Mouse (Mus musculus): Measurements from ENCODE around the gene Tcerg1l.

Gene Tcerg1l

DNA sequence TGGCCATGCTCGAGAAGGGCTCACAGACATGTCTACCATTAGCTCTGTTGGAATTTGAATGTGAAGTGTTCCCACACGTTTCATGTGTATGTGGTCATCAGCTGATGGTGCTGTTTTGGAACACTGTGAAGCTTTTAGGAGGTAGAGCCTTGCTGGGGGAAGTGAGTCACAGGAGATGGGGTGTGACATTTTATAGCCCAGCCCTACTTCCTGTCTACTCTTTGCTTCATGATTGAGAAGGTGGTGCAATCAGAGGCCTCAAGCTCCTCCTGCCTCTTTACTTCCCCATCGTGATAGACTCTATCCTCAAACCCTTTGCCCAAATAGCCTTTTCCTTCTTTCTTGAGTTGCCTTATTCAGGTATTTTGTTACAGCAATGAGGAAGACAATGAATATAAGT lies 173.3 kb downstream of the Tcerg1l start:
- in situ Hi-C loops (cut with MboI, MseI) = no loop called here

DNA sequence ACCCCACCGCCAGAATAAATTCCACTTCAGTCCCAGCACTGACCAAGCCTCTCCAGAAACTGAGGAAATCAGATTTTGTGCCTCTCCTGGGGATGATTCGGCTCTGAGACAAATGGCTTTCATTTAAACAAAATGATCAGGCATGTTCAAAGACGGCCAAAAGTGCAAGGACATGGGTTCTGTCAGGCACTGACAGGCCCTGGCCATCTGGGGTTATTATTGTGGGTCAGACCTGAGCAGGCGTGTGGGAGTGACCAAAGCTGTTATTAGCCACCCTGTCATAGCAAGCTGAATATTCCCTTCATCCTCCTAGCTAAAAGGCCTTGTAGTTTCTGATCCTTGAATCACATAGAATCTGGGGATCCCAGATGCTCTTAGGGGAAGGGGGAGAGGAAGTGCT lies 174.6 kb downstream of the Tcerg1l start:
- in situ Hi-C loops (cut with MboI, MseI) = no loop called here

DNA sequence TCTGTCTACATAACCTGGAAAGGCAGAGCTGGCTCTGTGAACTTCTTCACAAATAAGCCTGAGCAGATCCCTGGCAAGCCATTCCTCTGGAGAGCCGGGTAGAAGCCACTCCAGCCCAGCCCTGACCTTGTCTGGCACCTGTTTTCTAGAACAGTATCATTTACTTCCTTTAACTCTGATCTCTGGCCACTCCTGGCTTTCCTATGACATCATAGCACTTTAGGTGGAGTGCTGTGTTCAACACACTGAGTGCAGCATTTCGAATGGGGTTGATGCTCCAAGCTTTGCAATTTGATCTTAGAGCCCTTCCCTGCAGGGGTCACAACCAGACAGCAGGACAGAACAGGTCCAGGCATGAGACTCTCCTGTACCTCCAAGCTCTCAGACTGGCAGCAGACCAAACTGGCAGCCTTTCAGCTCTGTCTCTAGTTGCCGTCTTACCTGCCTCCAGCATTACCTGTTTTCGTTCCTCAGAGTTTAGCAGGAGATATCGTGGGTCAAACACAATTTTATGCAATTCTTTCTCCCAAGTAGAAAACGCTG lies 179.9 kb downstream of the Tcerg1l start:
- in situ Hi-C loops (cut with MboI, MseI) = no loop called here

GRCm38 (mm10) chr7:138215177-138215830 lies 182.2 kb downstream of the Tcerg1l start:
- in situ Hi-C loops (cut with MboI, MseI) = no loop called here

DNA sequence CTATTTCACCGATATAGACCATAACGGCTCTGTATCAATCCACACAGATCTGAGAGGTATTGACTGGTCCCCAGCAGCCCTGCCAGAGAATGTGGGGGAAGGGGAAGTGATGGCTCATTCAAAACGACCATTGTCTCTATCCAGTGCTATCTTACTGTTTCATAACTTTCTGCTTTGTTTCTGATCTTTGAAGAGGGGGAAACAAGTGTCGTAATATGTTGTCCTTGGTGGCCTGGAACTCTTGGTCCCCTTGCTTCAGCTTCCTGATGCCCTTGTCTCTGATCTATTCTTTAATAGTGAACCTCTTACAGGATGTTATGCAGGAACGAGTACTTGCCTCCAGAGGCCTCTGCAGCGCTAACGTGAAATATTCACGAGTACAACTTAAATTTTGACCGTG lies 182.8 kb downstream of the Tcerg1l start:
- in situ Hi-C loops (cut with MboI, MseI) = no loop called here

- in situ Hi-C loops (cut with MboI, MseI) = no loop called here
Observed at GRCm38 (mm10) chr7:138209769-138210168, 187.8 kb downstream of the Tcerg1l start.

- in situ Hi-C loops (cut with MboI, MseI) = no loop called here
Observed at GRCm38 (mm10) chr7:138205124-138205523, 192.4 kb downstream of the Tcerg1l start.

GRCm38 (mm10) chr7:138202162-138202832 lies 195.2 kb downstream of the Tcerg1l start:
- in situ Hi-C loops (cut with MboI, MseI) = loop anchor here (5.0 kb wide), 1 partner anchor 45 kb away; no protein-coding TSS in a partner anchor

DNA sequence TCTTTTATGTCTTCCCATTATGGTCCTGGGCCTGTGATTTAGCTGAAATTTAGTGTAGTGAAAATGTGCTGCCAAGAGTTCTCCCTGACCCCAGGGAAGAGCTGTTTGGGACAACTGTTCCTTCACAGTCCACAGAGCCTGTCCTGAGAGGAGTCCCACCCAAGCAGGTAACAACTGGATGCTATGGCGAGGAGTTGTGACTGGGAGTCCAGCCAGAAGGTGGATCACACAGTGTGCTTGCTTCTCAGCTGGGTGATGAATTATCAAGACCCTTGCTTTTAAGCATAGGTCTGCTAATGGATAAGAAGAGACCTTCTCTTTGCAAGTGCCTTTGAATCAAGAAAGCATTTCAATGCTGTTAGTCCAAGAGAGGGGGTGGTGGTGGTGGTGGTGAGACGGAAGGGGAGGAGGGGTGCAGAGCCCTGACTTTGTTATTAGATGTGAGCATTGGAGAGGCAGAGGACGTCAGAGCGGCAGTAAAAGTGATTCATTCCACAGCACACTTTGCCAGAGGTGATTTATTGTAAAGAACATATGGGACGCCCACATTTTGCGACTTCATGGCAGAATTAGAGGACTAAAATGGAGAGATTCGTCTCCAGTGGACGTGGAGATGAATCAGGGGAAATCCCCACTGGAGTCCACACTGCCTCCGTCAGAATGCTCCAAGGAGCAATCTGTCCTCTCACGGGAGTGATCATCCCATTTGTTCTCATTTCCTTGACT lies 198.0 kb downstream of the Tcerg1l start:
- in situ Hi-C loops (cut with MboI, MseI) = loop anchor here (5.0 kb wide), 1 partner anchor 42 kb away; no protein-coding TSS in a partner anchor

DNA sequence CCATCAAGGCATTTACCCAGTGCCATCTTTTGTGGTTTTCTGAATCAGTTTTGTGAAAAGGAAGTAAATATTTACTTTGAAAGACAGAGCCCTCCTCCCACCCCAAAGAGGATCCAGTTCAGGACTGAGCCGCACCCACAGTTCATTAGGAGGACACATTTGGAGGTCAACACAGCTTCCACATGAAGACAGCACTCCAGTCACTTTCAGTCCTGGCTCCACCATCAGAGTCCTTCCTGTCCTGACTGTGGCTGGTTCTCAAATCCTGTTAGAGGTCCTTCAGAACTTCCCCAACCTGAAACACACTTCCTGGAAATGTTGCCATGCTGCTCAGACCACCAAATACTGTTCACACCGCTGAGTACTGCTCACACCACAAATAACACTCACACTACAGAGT lies 201.4 kb downstream of the Tcerg1l start:
- in situ Hi-C loops (cut with MboI, MseI) = no loop called here

- in situ Hi-C loops (cut with MboI, MseI) = no loop called here
Observed at GRCm38 (mm10) chr7:138184197-138184596, 213.3 kb downstream of the Tcerg1l start.

- in situ Hi-C loops (cut with MboI, MseI) = no loop called here
Observed at GRCm38 (mm10) chr7:138182216-138182615, 215.3 kb downstream of the Tcerg1l start.

GRCm38 (mm10) chr7:138178617-138179016 lies 218.9 kb downstream of the Tcerg1l start:
- in situ Hi-C loops (cut with MboI, MseI) = no loop called here

DNA sequence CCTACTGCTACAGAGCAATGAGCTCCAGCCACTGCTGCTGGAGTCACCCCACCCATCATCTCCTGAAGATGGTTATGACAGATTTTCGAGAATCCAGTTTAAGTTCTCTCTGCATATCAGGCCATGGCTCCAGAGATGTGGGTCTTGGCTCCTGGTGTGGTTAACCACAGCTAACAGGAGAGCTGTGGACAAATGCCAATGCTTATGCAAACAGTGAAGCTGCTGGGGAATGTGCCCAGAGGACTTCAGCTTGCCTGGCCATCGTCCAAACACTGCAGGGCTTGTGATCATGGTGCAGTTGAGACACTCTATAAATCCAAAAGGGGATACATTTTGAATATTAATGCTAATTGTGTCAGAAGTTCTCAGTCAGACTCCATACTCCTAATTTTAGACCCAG lies 221.5 kb downstream of the Tcerg1l start:
- in situ Hi-C loops (cut with MboI, MseI) = no loop called here

- in situ Hi-C loops (cut with MboI, MseI) = no loop called here
Observed at GRCm38 (mm10) chr7:138170389-138170788, 227.1 kb downstream of the Tcerg1l start.

Measured in T-helper 1 cell (primary cell).